Mouse (Mus musculus) bone marrow macrophage, adult 2 months (primary cell): ENCODE data around the gene Gm44965. TPM values are rescaled to one million over a fixed set of nuclear protein-coding genes. Genes with fewer than 3 reads are reported as not detected.

Experiments
- H3K27ac ChIP-seq: 2 replicates; pipeline ENCODE4 v1.5.1; 2012; ENCODE audit warnings: low read depth, low read length; ENCODE audit not compliant: insufficient read depth
- H3K4me1 ChIP-seq: 2 replicates; pipeline ENCODE4 v1.6.1; 2012; ENCODE audit warnings: low read length; ENCODE audit not compliant: control insufficient read depth, insufficient read depth
- H3K4me3 ChIP-seq: 2 replicates; pipeline ENCODE4 v1.5.1; 2012; ENCODE audit warnings: mild to moderate bottlenecking, low read length, moderate library complexity; ENCODE audit not compliant: insufficient read depth
- CTCF ChIP-seq: IDR thresholded peaks from 2 replicates; pipeline ENCODE4 v1.5.1; 2012; ENCODE audit warnings: low read depth, mild to moderate bottlenecking, low read length, moderate library complexity
- POLR2A ChIP-seq: IDR thresholded peaks from 2 replicates; pipeline ENCODE4 v1.6.1; 2012; ENCODE audit warnings: mild to moderate bottlenecking, low read depth, low read length, borderline replicate concordance
- polyA plus RNA-seq: library from polyadenylated mRNA; stranded (reverse); fragments of >200 nt; gene quantifications from 2 replicates; pipeline ENCODE4 v1.2.4, GENCODE M21; 2012; ENCODE audit not compliant: missing spikeins, insufficient read depth, insufficient read length

The Gm44965 gene
- polyA plus RNA-seq, 1 experiment, result not detected

DNA sequence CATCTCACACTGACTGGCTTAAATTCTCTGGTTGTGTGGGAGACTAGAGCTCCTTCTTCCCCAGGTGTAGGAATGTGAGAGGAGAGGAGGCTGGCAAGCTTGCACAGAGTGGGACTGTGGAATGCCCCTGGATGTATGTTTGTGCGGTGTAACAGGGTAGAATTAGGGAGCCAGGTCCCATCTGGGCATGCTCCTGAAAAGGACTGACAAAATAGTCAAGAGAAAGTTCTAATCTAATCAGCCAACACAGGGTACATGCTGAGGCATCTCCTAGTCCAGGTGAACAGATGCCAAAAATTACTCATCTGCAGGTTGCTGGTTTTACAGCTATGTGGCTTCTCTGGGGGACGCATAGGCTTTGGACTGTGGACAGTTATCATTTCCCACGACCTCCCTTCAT, 37.8 kb upstream of the Gm44965 start:
- TF ChIP-seq POLR2A (no peak), CTCF (no peak)
- Histone ChIP-seq H3K4me3 (peak overlapping the region; percentile 68; the same call in 1 of the 2 replicates), H3K4me1 (peaks cover 7% of the 10 kb centered on the region; the same call in 1 of the 2 replicates), H3K27ac (no peak overlapping the region)

DNA sequence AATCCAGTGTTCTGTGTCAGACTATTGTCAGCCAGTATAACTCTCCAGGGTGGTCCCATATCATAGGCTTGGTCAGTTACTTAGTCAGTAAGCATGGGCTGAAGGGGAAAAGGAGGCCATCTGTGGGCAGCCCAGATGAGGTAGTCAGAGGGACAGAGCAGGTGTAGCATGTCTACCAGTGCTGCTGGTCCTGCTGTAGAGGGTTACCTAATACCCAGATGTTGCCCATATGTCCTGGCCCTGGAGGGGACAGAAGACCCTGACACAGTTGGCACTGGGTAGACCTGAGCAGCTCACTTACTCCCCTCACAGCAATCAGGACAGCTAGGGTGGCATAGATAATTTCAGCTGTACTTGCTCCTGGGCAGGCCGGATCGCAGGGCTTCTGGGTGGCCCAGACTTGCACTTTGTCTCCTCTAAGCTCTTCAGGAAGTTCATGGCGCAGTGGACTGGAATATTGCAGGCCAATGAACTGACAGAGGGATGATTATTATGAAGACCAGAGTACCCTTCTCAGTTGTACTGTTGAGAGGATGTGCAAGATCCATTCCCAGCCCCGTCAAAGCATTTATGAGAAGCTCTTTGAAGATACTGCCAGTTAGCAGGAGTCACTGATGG, 27.9 kb upstream of the Gm44965 start:
- TF ChIP-seq POLR2A (no peak), CTCF (no peak)
- Histone ChIP-seq H3K27ac (no peak overlapping the region), H3K4me1 (no peaks in the 10 kb centered on the region), H3K4me3 (no peak overlapping the region)

DNA sequence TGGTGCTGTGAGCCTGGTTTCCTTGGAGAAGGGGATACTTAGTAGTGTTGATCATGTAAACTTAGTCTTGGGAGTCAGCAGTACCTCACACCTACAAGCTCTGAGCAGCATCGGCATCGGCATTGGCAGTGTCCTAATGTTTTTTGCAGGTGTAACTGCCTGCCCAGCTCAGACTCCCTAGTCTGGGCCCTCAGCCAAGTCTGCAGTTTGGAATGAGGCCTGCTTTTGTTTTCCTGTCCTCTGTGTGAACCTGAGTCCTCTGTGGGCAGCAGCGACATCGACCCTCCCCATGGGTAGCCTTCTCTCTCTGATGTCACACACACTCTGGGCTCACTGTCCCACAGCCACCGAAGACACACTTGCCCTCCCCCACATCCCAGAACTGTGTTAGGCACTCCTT, 27.4 kb upstream of the Gm44965 start:
- Histone ChIP-seq H3K4me3 (no peak overlapping the region), H3K4me1 (no peaks in the 10 kb centered on the region), H3K27ac (no peak overlapping the region)
- TF ChIP-seq POLR2A, result no peak
- no peak for TF ChIP-seq CTCF

DNA sequence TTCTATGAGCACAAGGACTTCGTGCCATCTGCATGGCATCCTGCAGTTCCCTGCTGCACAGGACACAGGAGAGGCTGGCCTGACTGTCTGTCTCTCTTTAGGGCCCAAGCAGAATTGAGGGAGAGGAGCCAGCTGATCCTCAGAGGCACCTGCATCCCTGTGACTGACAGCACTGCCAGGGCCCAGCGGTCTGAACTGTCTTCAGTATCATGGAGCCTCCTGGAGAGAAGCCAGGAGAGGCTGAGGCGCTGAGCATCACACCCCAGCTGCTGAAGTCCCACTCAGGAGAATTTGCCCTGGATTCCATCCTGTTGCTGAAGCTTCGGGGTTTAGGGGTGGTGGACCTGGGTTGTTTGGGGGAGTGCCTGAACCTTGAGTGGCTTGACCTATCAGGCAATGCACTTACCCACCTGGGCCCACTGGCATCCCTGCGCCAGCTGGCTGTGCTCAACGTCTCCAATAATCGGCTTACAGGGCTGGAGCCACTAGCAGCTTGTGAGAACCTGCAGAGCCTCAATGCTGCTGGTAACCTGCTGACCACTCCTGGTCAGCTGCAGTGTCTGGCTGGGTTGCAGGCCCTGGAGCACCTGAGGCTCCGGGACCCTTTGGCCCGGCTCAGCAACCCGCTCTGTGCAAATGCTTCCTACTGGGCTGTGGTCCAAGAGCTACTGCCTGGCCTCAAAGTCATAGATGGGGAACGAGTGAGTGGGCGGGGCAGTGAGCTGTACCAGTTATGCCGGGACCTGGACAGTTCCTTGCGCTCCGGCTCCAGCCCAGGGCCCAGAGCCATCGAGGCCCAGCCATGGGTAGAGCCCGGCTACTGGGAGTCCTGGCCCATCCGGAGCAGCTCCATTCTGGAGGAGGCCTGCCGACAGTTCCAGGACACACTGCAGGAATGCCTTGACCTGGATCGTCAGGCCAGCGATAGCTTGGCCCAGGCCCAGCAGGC, 25.4 kb upstream of the Gm44965 start:
- H3K4me3 ChIP-seq, result no peak overlapping the region
- no peak for TF ChIP-seq POLR2A
- TF ChIP-seq CTCF, result no peak
- no peaks in the 10 kb centered on the region for H3K4me1 ChIP-seq
- no peak overlapping the region for H3K27ac ChIP-seq

DNA sequence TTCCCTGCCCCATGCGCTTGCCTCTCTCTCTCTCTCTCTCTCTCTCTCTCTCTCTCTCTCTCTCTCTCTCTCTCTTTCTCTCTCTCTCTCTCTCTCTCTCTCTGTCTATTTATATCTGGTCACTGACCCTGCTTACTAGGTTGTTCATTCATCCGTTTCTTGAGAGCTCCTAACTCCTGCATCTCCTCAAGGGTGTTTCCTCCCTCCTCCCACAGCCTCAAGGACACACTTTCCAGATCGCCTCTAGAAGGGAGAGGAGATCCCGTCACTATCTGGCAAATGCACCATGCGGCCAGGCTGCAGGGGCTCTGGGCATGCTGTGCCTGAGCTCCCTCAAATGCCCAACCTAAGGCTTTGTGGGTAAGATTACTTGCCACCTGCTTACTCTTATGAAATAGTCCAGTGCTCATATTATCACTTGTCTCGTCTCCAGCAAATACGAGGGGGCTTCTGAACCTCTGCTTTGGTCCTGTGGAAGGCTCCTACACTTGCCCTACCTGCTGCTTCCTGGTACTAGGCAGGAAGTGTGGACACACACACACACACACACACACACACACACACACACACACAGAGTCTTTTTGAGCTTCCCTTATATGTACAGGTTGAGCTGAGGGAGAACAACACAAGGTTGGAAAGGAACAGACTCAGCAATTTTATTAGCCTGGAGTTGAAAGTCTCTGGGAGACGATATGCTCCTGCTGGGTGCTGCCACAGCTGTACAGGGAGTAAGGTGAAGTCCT, 24.5 kb upstream of the Gm44965 start:
- Histone ChIP-seq H3K4me1 (no peaks in the 10 kb centered on the region), H3K4me3 (no peak overlapping the region), H3K27ac (no peak overlapping the region)
- TF ChIP-seq POLR2A, result no peak
- TF ChIP-seq CTCF, result no peak

DNA sequence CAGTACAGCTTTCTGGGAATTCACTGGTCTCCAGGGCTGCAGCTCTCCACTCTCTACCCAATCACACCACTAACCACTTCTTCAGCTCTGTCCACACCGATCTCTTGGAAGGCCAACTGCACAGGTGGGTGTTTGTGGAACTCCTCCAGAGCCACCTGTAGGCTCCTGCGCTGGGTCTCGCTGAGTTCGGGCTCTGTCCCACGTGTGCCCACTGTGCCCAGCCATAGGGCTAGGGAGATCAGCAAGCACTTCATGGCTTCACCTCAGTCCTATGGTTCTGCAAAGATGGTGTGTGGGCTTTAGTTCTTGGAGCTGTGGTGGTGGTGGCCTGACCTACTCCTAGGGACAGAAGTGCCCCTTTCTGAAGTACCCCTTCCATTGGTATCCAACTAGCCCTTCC, 21.7 kb upstream of the Gm44965 start:
- no peak overlapping the region for H3K4me3 ChIP-seq
- H3K4me1 ChIP-seq, result no peaks in the 10 kb centered on the region
- no peak for TF ChIP-seq CTCF
- TF ChIP-seq POLR2A, result no peak
- no peak overlapping the region for H3K27ac ChIP-seq

DNA sequence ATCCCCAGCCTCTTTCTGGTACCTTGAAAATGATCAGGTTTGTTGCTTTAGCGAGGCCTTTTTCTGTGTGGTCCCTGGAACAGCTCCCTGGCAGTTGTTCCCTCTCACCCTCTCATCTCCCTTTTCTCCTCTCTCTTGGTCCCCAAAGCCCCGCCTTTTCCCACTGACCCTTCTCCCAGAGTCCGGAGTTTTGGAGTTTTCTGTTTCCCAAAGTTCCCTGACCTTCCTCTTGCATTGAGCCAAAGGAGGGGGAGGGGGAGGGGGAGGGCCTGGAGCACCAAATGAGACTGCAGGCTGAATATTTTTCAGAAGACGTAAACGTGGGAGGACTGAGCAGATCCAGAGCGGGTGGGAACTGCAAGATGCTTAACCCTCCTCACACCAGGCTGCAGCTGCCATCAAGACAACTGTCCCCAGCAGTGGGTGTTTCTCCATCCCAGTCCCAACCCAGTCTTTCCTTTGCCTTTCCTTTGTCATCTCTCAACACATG, 21.1 kb upstream of the Gm44965 start, which contains the start of gene Rarres2:
Gene Rarres2, minus strand, starts transcription at position 218 of the 490 bp plus-strand sequence.
- Histone ChIP-seq H3K4me3 (no peak within 1 kb of the TSS), H3K27ac (no peak within 1 kb of the TSS), H3K4me1 (no peaks in the 10 kb centered on the region)
- TF ChIP-seq POLR2A (no peak), CTCF (no peak)

DNA sequence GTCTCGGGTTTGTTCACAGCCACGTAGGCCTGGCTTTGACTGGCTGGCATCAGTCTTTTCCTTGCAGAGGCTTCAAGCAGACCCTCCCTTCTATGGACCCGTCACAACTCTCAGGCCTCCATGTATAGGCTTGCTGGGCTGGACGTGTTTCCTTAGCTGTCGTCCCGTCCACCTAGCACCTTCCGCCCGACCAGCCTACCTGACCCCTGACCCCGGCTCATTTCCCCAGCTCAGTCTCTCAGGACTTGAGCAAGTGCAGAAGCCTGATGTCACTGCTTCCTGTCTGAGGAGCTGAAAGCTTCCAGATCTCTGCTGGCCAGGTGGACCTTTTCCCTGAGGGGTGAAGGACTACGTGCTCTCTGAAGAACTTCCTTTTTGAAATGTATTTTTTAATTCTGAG, 20.5 kb upstream of the Gm44965 start:
- no peak for TF ChIP-seq POLR2A
- no peak for TF ChIP-seq CTCF
- Histone ChIP-seq H3K27ac (no peak overlapping the region), H3K4me1 (peaks cover 2% of the 10 kb centered on the region), H3K4me3 (no peak overlapping the region)

DNA sequence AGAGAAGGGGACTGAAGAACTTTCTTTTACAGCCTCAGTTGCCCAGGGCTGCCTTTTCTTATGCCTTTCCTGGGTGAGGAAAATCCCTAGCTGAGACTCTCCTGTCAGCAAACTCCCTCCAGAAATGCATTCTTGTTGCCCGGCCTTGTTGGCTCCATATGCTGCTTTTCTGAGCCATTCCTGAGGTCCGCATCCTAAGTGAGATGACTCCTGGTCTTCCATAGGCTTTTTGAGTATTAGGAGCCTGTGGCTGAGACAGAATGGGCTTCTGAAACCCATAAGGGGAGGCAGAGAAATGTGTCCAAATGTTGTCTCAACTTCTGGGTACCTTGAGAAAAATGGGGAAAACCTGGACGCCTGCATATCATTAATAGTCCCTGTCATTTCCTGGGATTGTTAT, 19.8 kb upstream of the Gm44965 start:
- no peak for TF ChIP-seq POLR2A
- TF ChIP-seq CTCF, result no peak
- Histone ChIP-seq H3K27ac (no peak overlapping the region), H3K4me1 (peaks cover 8% of the 10 kb centered on the region)

DNA sequence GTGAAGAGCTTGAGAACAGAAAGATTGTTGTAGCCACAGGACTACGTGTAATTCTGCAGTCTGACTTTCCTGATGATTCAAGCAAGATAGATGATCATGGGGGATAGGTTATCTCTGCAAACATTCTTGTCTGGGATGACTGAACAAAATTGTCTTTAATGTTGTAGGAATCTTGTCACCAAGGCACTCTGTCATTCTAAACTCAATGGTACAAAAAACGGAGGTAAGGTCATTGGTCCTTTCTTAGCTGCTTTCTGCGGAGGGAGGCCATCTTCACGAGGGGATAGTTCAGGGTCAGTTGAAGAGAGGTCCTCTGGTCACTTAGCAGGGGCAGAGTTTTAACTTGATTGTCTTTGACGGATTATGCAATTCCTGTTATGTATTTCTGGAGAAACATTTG, 15.0 kb upstream of the Gm44965 start:
- peak overlapping the region; percentile 94 for H3K27ac ChIP-seq
- peaks cover 20% of the 10 kb centered on the region for H3K4me1 ChIP-seq
- H3K4me3 ChIP-seq, result peak overlapping the region; percentile 14; the same call in 1 of the 2 replicates
- TF ChIP-seq POLR2A, result no peak
- no peak for TF ChIP-seq CTCF

More for the DNA sequence above, 19.8 kb upstream of the Gm44965 start:
- no peak overlapping the region for H3K4me3 ChIP-seq
